Mouse (Mus musculus) ES-Bruce4 (cell line): ENCODE data around the gene Etv6. TPM values are rescaled to one million over a fixed set of nuclear protein-coding genes. Genes with fewer than 3 reads are reported as not detected.

Source experiments
- H3K27ac ChIP-seq: 2 replicates; pipeline ENCODE4 v1.5.1; 2012; ENCODE audit warnings: low read length, inconsistent platforms; ENCODE audit not compliant: insufficient read depth
- H3K27me3 ChIP-seq: 2 replicates; pipeline ENCODE4 v1.6.1; 2012; ENCODE audit warnings: mild to moderate bottlenecking, low read length, inconsistent platforms; ENCODE audit not compliant: control insufficient read depth, poor library complexity, insufficient read depth, severe bottlenecking
- H3K36me3 ChIP-seq: 2 replicates; pipeline ENCODE4 v1.6.1; 2012; ENCODE audit warnings: inconsistent platforms, mild to moderate bottlenecking, low read length, moderate library complexity; ENCODE audit not compliant: control insufficient read depth, poor library complexity, insufficient read depth, severe bottlenecking
- H3K4me1 ChIP-seq: one replicate; pipeline ENCODE4 v1.8.1; 2011; ENCODE audit warnings: low read length; ENCODE audit not compliant: control insufficient read depth, insufficient read depth
- H3K4me3 ChIP-seq: 2 replicates; pipeline ENCODE4 v1.5.1; 2011; ENCODE audit warnings: low read depth, mild to moderate bottlenecking, low read length
- H3K9ac ChIP-seq: 2 replicates; pipeline ENCODE4 v1.6.1; 2012; ENCODE audit warnings: low read depth, mild to moderate bottlenecking, inconsistent platforms; ENCODE audit not compliant: poor library complexity, severe bottlenecking
- H3K9me3 ChIP-seq: replicated peaks from 2 replicates; pipeline ENCODE4 v1.6.1; 2012; ENCODE audit warnings: mild to moderate bottlenecking, low read length, inconsistent platforms; ENCODE audit not compliant: control insufficient read depth, poor library complexity, insufficient read depth, severe bottlenecking
- CTCF ChIP-seq: IDR thresholded peaks from one replicate; pipeline ENCODE4 v1.8.1; 2011; ENCODE audit warnings: low read depth, low read length
- EP300 ChIP-seq: IDR thresholded peaks from 2 replicates; pipeline ENCODE4 v1.6.1; 2011; ENCODE audit warnings: low read depth, low read length; ENCODE audit not compliant: insufficient read depth
- POLR2A ChIP-seq: IDR thresholded peaks from one replicate; pipeline ENCODE4 v1.8.1; 2011; ENCODE audit warnings: low read length; ENCODE audit not compliant: insufficient read depth
- polyA plus RNA-seq: library from polyadenylated mRNA; stranded (reverse); fragments of >200 nt; gene quantifications from 2 replicates; pipeline ENCODE4 v1.2.4, GENCODE M21; 2011; ENCODE audit warnings: low read depth; ENCODE audit not compliant: missing spikeins, insufficient read depth, insufficient read length

Gene Etv6
- polyA plus RNA-seq, 1 experiment: 19.9 TPM

- Histone ChIP-seq H3K27ac (no peak overlapping the region), H3K9me3 (no peaks in the 10 kb centered on the region), H3K36me3 (no peaks in the 10 kb centered on the region), H3K27me3 (no peaks in the 10 kb centered on the region), H3K9ac (no peak overlapping the region), H3K4me3 (no peak overlapping the region), H3K4me1 (no peaks in the 10 kb centered on the region)
- no peak for TF ChIP-seq EP300
- no peak for TF ChIP-seq POLR2A
- TF ChIP-seq CTCF: no peak
Measured at GRCm38 (mm10) chr6:134142700-134143099, 107.2 kb downstream of the Etv6 start.

GRCm38 (mm10) chr6:134143649-134144097 lies 108.2 kb downstream of the Etv6 start:
- no peak overlapping the region for H3K9ac ChIP-seq
- no peaks in the 10 kb centered on the region for H3K27me3 ChIP-seq
- no peak overlapping the region for H3K27ac ChIP-seq
- no peaks in the 10 kb centered on the region for H3K36me3 ChIP-seq
- H3K4me3 ChIP-seq: no peak overlapping the region
- no peaks in the 10 kb centered on the region for H3K9me3 ChIP-seq
- H3K4me1 ChIP-seq: no peaks in the 10 kb centered on the region
- TF ChIP-seq CTCF (no peak), EP300 (no peak), POLR2A (no peak)

- Histone ChIP-seq H3K27me3 (no peaks in the 10 kb centered on the region), H3K36me3 (no peaks in the 10 kb centered on the region), H3K27ac (no peak overlapping the region), H3K9ac (no peak overlapping the region), H3K4me1 (no peaks in the 10 kb centered on the region), H3K4me3 (no peak overlapping the region), H3K9me3 (no peaks in the 10 kb centered on the region)
- TF ChIP-seq EP300 (no peak), CTCF (no peak), POLR2A (no peak)
Measured at GRCm38 (mm10) chr6:134144231-134145130, 109.0 kb downstream of the Etv6 start.

GRCm38 (mm10) chr6:134147596-134148442 lies 112.3 kb downstream of the Etv6 start:
- no peaks in the 10 kb centered on the region for H3K4me1 ChIP-seq
- H3K9me3 ChIP-seq: no peaks in the 10 kb centered on the region
- no peak overlapping the region for H3K4me3 ChIP-seq
- no peaks in the 10 kb centered on the region for H3K27me3 ChIP-seq
- H3K36me3 ChIP-seq: no peaks in the 10 kb centered on the region
- no peak for TF ChIP-seq CTCF
- TF ChIP-seq EP300: no peak
- no peak for TF ChIP-seq POLR2A
- H3K9ac ChIP-seq: no peak overlapping the region
- no peak overlapping the region for H3K27ac ChIP-seq

GRCm38 (mm10) chr6:134148443-134148942 lies 113.0 kb downstream of the Etv6 start:
- TF ChIP-seq EP300 (no peak), CTCF (no peak), POLR2A (no peak)
- H3K9ac ChIP-seq: no peak overlapping the region
- no peaks in the 10 kb centered on the region for H3K27me3 ChIP-seq
- H3K4me1 ChIP-seq: no peaks in the 10 kb centered on the region
- no peaks in the 10 kb centered on the region for H3K9me3 ChIP-seq
- no peak overlapping the region for H3K4me3 ChIP-seq
- H3K27ac ChIP-seq: no peak overlapping the region
- no peaks in the 10 kb centered on the region for H3K36me3 ChIP-seq
